Mouse (Mus musculus) thymus, adult 2 months (tissue): ENCODE data around the gene Arhgef28. TPM values are rescaled to one million over a fixed set of nuclear protein-coding genes. Genes with fewer than 3 reads are reported as not detected.

ENCODE experiments used
- DNase-seq: peaks from one replicate; pipeline ENCODE4 v3.0.0; 2021
- H3K27ac ChIP-seq: fragments of 200-500 bp; 2 replicates; pipeline ENCODE4 v1.5.1; 2012; ENCODE audit warnings: low read length, control low read depth; ENCODE audit not compliant: control insufficient read depth, insufficient read depth
- H3K27me3 ChIP-seq: fragments of 200-500 bp; 2 replicates; pipeline ENCODE4 v1.6.1; 2012; ENCODE audit warnings: mild to moderate bottlenecking, low read length, moderate library complexity, mixed read lengths; ENCODE audit not compliant: control insufficient read depth, insufficient read depth
- H3K36me3 ChIP-seq: fragments of 200-500 bp; 2 replicates; pipeline ENCODE4 v1.6.1; 2012; ENCODE audit warnings: mild to moderate bottlenecking, low read length, moderate library complexity; ENCODE audit not compliant: control insufficient read depth, insufficient read depth
- H3K4me1 ChIP-seq: fragments of 200-500 bp; replicated peaks from 2 replicates; pipeline ENCODE4 v1.6.1; 2012; ENCODE audit warnings: low read length; ENCODE audit not compliant: control insufficient read depth, insufficient read depth
- H3K4me3 ChIP-seq: fragments of 200-500 bp; 2 replicates; pipeline ENCODE4 v1.5.1; 2012; ENCODE audit warnings: mild to moderate bottlenecking, low read length, control low read depth, moderate library complexity; ENCODE audit not compliant: control insufficient read depth, insufficient read depth
- CTCF ChIP-seq: fragments of 200-500 bp; IDR thresholded peaks from 2 replicates; pipeline ENCODE4 v1.5.1; 2012; ENCODE audit warnings: mild to moderate bottlenecking, control low read depth, low read length, moderate library complexity, borderline replicate concordance; ENCODE audit not compliant: control insufficient read depth, poor library complexity, insufficient read depth; ENCODE audit errors: extremely low read depth
- POLR2A ChIP-seq: fragments of 200-500 bp; IDR thresholded peaks from 2 replicates; pipeline ENCODE4 v1.6.1; 2012; ENCODE audit warnings: mild to moderate bottlenecking, low read length, control low read depth, moderate library complexity; ENCODE audit not compliant: control insufficient read depth, poor library complexity, insufficient read depth; ENCODE audit errors: extremely low read depth
- WGBS: fragments of 180-500 bp; shearing (Covaris S2); methylation state at CpG from one replicate; pipeline ENCODE4 v1.1.7; 2018; 5-methylcytosine and 5-hydroxymethylcytosine counted together
- polyA plus RNA-seq: library from polyadenylated mRNA; depleted of rRNA; stranded (reverse); fragments of >200 nt; gene quantifications from 2 replicates; pipeline ENCODE4 v1.2.3, GENCODE M21; 2012

Arhgef28 gene
- polyA plus RNA-seq, 1 experiment, result 2.0 TPM

DNA sequence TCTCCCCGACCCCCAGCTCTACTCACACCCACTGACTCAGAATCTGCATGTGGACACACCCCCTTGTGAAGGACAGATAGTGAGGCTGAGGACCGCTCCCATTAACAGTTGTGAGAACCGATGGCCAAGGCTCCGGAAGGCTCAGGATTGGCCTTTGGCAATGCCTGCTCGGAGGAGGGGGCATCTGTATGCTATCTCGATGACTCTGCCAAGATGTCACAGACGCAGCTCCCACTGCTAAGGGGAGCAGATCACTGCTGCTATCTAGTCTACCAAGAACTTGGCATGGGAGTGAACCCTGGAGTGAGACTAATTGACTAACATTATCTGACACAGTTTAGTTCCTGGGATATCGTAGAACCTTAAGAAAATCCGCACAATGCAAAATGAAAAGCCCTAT, 250.5 kb downstream of the Arhgef28 start:
- DNase-seq, result no peak
- 90% methylated on average over 9 of the region's 9 CpGs for WGBS
- H3K27ac ChIP-seq, result no peak overlapping the region
- no peak overlapping the region for H3K4me3 ChIP-seq
- H3K4me1 ChIP-seq, result no peaks in the 10 kb centered on the region
- no peaks in the 10 kb centered on the region for H3K27me3 ChIP-seq
- TF ChIP-seq CTCF, result no peak
- no peaks in the 10 kb centered on the region for H3K36me3 ChIP-seq

GRCm38 (mm10) chr13:97954956-97955496, 251.2 kb downstream of the Arhgef28 start:
- Histone ChIP-seq H3K27me3 (no peaks in the 10 kb centered on the region), H3K4me1 (no peaks in the 10 kb centered on the region), H3K27ac (no peak overlapping the region), H3K36me3 (no peaks in the 10 kb centered on the region), H3K4me3 (no peak overlapping the region)
- no peak for TF ChIP-seq POLR2A
- no peak for TF ChIP-seq CTCF
- no peak for DNase-seq
- WGBS, result 83% methylated on average over 7 of the region's 7 CpGs

GRCm38 (mm10) chr13:97954051-97954450, 252.2 kb downstream of the Arhgef28 start:
- 88% methylated on average over 6 of the region's 6 CpGs for WGBS
- Histone ChIP-seq H3K27me3 (no peaks in the 10 kb centered on the region), H3K27ac (no peak overlapping the region), H3K4me1 (no peaks in the 10 kb centered on the region), H3K36me3 (no peaks in the 10 kb centered on the region), H3K4me3 (no peak overlapping the region)
- no peak for DNase-seq
- TF ChIP-seq CTCF (no peak), POLR2A (no peak)

DNA sequence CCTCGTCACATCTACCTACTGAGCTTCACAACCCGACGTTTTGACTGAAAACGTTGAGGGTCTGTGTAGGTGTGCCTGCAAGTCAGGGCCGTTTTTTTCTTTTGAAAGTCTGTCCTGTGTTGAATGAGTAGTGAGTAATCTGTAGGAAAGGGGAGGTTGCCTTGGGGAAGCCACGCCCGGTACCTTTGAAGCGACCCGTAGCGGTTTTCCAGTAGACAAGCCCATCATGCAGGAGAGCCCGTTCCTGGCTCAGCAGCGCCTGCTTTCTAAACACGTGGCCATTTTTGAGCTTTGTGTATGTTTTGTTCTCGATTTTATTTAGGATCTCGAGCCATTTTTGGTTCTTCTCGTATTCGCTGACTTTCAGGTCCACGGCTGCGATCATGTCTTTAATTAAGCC, 252.7 kb downstream of the Arhgef28 start:
- Histone ChIP-seq H3K4me3 (no peak overlapping the region), H3K36me3 (no peaks in the 10 kb centered on the region), H3K27ac (no peak overlapping the region), H3K4me1 (no peaks in the 10 kb centered on the region), H3K27me3 (no peaks in the 10 kb centered on the region)
- TF ChIP-seq CTCF, result no peak
- TF ChIP-seq POLR2A, result no peak
- no peak for DNase-seq
- WGBS, result 96% methylated on average over 19 of the region's 19 CpGs

GRCm38 (mm10) chr13:97948856-97949255, 257.4 kb downstream of the Arhgef28 start:
- Histone ChIP-seq H3K4me3 (no peak overlapping the region), H3K4me1 (no peaks in the 10 kb centered on the region), H3K27ac (no peak overlapping the region), H3K36me3 (no peaks in the 10 kb centered on the region), H3K27me3 (no peaks in the 10 kb centered on the region)
- no peak for DNase-seq
- WGBS, result 94% methylated on average over 6 of the region's 6 CpGs
- TF ChIP-seq POLR2A (no peak), CTCF (no peak)

DNA sequence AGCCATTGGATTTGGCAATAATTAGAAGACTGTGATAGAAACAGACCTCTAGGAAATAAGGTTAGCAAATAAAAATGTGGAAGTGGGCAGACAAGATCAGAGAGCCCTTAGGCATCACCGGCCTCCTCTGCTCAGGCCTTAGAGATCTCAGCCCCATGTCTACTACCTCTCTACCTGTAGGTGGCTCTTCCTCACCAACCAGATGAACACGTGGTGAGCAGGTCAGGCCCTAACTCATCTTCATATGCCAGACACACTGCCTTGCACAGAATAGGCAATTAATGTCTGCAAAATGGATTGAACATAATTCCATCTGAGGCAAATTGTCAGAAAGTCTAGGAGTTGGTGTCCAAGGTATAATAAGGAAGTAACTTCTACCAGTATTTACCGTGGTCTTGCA, 258.6 kb downstream of the Arhgef28 start:
- TF ChIP-seq POLR2A (no peak), CTCF (no peak)
- Histone ChIP-seq H3K27me3 (no peaks in the 10 kb centered on the region), H3K4me3 (no peak overlapping the region), H3K4me1 (no peaks in the 10 kb centered on the region), H3K27ac (no peak overlapping the region), H3K36me3 (no peaks in the 10 kb centered on the region)
- WGBS, result 37% methylated on average over 3 of the region's 3 CpGs
- no peak for DNase-seq

DNA sequence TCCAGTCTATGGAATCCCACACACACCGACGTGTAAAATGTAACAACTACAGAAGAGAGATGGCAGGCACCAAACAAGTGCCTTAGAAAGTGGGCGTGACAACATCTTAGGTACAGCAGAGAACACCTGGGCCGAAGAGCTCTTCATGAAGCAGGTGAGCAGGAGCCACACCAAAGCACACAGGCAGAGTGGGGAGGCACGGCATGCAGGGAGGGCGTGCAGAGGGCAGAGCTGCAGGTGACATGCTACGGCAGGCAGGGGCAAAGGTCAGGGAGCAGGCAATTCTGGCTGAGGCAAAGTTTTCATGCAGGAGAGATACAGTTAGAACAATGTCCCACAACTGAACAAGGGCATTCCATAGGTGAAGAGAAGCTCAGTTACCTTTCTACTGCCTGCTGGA, 259.8 kb downstream of the Arhgef28 start:
- Histone ChIP-seq H3K4me3 (no peak overlapping the region), H3K36me3 (no peaks in the 10 kb centered on the region), H3K27me3 (no peaks in the 10 kb centered on the region), H3K27ac (no peak overlapping the region), H3K4me1 (peaks cover 5% of the 10 kb centered on the region)
- TF ChIP-seq POLR2A, result no peak
- no peak for TF ChIP-seq CTCF
- 94% methylated on average over 7 of the region's 7 CpGs for WGBS
- no peak for DNase-seq
